Mouse (Mus musculus): ENCODE data around the gene Grb10.

GRCm38 (mm10) chr11:11961917-11962628 lies 76.4 kb downstream of the Grb10 start:
- TF ChIP-seq POLR2A (IDR thresholded peaks at IDR 0.05; ENCODE audit: extremely low read depth, insufficient read depth, low read length) (no peak), CTCF (IDR thresholded peaks at IDR 0.05; ENCODE audit: extremely low read depth, insufficient read depth, low read length) (no peak)

All from cortical plate, adult 2 months (tissue).